Mouse (Mus musculus): Measurements from ENCODE around the gene Napsa.

The Napsa gene

GRCm38 (mm10) chr7:44571811-44572210 is 369 bp upstream of the Napsa start:
- no peak for DNase-seq

DNA sequence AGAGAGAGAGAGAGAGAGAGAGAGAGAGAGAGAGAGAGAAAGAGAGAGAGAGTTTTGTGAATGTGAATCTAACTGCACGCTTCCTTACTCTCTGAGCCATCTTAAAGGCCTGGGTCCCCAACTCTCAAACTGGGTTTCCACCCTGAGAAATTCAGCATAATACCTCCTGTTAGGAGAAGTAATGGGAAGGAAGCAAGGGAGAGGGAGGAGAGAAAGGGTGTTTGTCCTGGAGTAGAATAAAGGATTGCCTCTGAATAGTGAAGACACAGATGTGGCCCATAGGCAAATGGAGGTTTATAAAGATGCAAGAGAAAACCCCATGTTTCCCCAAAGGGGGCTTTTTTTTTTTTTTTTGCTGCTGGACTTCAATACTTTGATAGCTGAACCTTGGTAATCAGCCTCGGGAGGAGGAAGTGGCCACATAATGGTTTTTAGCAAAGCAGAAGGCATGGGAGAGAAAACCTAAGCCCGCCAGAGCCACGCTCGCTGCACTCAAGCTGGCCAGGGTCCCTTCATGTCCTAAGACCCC is 840 bp downstream of the Napsa start:
- no peak for DNase-seq

GRCm38 (mm10) chr7:44576333-44576844 is 4.2 kb downstream of the Napsa start:
- no peak for DNase-seq

- no peak for DNase-seq
Observed at GRCm38 (mm10) chr7:44581637-44582036, 9.5 kb downstream of the Napsa start.

DNA sequence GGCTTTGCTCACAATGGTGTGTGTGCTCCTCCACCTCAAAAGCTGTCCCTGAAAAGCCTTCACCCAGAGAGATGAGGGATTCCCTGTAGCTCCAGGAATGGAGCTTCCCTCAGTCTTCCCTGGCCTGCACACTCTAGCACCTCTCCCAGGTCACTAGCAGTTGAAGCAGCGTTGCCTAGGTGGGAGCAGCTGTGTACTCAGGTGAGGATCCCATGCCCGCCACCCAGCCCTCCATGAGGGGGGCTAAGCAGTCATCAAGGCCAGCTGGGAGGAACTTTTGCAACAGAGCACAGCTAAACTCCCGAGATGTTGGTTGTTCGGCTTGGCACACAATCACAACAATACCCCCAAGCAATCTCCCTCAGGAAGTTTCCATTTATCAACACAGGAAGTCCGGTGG is 10.5 kb downstream of the Napsa start:
- DNase-seq, result no peak

DNA sequence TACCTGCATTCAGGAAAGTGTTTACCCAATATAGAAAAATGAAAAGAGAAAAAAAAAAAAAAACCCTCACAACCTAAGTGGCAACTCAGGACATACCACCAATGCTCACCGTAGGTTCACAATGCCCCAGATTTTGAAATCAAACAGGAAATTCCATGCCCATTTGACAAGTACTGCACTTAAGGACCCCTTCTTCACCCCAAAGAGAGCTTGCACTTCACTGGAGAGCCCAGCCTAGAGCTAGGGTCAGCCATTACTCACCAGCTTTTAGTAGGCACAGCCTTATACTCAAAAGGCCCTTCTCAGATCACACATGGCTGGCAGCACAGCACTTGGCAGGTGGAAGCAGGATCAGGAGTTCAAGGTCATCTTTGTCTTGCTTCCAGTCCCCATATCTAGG is 11.0 kb downstream of the Napsa start:
- DNase-seq, result no peak

DNA sequence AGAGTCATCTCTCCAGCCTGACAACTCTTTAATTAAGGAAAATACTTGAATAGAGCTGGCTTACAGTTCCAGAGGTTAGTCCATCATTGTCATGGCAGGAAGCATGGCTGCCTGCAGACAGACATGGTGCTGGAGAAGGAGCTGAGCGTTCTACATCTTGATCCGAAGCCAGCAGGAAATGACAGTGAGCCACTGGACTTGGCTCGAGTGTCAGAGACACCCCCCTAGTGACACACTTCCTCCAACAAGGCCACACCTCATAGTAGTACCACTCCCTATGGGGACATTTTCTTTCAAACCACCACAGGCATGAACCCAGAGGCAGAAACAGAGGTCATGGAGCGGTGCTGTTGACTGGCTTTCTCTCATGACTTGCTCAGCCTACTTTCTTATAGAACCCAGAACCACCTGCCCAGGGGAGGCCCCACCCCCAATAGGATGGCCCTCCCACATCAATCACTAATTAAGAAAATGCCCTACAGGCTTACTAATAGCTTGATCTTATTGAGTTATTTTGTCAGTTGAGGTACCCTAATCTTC is 12.2 kb downstream of the Napsa start:
- DNase-seq, result no peak

- DNase-seq, result no peak
Observed at GRCm38 (mm10) chr7:44584921-44585320, 12.7 kb downstream of the Napsa start.

- no peak for DNase-seq
Observed at GRCm38 (mm10) chr7:44585606-44586005, 13.4 kb downstream of the Napsa start.

DNA sequence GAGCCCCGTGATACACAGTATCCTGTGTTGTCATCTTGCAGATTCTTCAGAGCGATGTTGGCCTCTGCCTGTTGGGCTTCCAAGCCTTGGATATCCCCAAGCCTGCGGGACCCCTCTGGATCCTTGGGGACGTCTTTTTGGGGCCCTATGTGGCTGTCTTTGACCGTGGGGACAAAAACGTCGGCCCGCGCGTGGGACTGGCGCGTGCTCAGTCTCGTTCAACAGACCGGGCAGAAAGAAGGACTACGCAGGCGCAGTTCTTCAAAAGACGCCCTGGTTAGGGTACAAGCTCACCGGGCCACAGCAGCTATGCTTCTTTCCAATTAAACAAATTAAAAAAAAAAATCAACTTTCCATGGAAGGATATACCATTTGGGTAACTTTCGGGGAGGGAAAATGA is 14.3 kb downstream of the Napsa start:
- peak; percentile 79 for DNase-seq

GRCm38 (mm10) chr7:44586930-44587329 is 14.8 kb downstream of the Napsa start:
- peak; percentile 89 for DNase-seq

DNA sequence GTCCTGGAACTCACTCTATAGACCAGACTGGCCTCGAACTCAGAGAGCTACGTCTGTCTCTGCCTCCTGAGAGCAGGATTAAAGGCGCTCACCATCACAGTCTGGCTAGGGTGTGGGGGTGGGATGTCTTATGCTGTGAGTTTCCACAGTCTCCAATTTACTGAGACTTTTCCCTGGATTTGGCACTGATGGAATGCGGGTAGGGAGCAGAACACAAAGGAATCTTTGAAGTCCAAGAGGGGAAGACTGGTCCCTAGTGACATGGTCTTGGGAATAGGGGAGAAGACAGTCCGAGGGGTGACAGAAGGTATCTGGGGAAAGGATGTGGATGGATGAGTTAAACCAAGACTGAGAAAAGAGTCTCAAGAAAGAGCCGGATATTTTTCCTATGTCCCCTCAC is 15.5 kb downstream of the Napsa start:
- DNase-seq, result no peak

DNA sequence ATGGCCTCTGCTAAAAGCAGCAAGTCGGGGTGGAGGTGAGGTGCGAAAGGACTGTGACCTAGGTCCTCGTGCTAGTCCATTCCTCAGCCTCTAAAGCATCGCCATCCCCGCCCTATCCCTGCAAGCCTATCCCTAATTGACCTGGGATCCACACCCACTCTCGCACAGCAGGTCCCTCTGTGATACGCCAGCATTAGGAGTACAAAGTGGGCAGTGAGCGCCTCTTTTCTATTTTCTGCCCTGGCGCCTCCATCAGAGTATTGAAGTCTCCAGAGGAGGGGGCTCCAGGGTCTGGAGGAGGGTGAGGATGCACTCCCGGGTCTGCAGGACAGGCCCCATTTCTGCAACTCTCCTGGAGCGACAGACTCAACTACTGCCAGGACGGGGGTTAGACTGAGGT is 16.2 kb downstream of the Napsa start:
- no peak for DNase-seq

DNA sequence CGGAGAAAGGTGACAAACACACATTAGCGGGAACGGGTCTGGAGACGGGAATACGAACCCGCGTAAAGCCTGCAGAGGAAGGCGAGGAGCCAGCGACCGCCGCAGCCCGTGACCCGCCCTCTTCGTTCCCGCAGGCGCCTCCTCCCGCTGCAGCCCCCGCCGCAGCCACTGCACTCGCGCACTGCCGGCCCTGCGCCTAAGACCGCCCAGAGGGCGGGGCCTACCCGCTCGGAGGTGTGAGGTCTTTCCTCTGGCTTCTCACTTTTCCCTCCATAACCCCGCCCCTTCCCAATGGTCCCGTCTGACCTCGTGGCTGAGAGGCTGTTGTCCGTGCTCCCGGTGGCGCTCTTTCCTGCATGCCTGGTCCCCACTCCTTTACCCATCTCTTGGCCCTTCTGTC is 17.0 kb downstream of the Napsa start:
- DNase-seq, result peak; percentile 88

DNA sequence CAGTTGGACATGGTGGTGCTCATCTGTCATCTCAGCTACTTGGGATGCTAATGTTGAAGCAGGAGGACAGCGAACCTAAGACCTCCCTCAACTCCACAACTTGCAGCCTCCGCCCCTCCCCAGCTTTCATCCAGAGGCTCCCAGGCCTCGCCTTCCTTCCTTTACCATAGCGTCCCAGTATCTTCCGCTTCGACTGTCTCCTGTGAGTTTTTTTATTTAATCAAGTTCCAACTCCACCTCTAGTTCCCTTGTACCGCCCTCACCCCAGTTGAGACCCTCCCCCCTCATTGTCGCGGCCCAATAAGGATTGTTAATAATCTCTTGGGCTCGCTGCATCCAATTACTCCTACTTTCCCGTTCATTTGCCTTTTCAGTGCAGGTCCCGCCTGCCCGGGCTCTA is 17.8 kb downstream of the Napsa start:
- no peak for DNase-seq

GRCm38 (mm10) chr7:44590402-44591347 is 18.5 kb downstream of the Napsa start, which contains the start of gene Kcnc3:
TSS of gene Kcnc3 (plus strand) at chr7:44590664.
- DNase-seq, result peak; percentile 97

GRCm38 (mm10) chr7:44591348-44592116 is 19.4 kb downstream of the Napsa start:
- DNase-seq, result no peak

GRCm38 (mm10) chr7:44593051-44593450 is 20.9 kb downstream of the Napsa start:
- DNase-seq, result no peak

DNA sequence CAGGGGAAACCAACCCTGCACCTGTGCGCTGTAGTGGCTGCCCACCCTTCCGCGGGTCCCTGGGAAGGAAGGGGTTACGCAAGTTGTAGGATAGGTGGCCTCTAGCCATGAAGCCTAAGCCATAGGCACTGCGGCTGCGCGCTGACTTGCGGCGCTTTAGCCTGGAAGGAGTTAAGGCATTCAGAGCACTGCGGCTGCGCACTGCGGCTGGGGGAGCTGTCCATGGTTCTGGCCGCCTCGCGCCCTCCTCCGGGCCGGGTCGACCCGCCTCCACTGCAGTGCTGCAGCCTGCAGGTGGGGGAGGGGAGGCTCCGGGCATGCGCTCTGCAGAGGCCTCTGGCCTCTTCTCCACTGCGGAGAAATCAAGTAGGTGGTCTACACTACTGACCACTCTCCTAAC is 21.6 kb downstream of the Napsa start:
- peak; percentile 89 for DNase-seq

GRCm38 (mm10) chr7:44594291-44594690 is 22.1 kb downstream of the Napsa start:
- DNase-seq, result no peak

DNA sequence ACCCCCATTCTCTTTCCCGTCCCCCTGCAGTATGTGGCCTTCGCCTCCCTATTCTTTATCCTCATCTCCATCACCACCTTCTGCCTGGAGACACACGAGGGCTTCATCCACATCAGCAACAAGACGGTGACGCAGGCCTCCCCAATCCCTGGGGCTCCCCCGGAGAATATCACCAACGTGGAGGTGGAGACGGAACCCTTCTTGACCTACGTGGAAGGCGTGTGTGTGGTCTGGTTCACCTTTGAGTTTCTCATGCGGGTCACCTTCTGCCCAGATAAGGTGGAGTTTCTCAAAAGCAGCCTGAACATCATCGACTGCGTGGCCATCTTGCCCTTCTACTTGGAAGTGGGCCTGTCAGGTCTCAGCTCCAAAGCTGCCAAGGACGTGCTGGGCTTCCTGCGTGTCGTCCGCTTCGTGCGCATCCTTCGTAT is 23.0 kb downstream of the Napsa start:
- DNase-seq, result no peak

GRCm38 (mm10) chr7:44596051-44596450 is 23.9 kb downstream of the Napsa start:
- DNase-seq, result no peak

- no peak for DNase-seq
Observed at GRCm38 (mm10) chr7:44596996-44597538, 24.9 kb downstream of the Napsa start.

Measured in right cerebral cortex, adult 18-20 months (tissue).